Mouse (Mus musculus) heart, embryonic 14.5 days (tissue): ENCODE measurements around the gene Zfp978. TPM values are rescaled to one million over a fixed set of nuclear protein-coding genes. Genes with fewer than 3 reads are reported as not detected.
"Not testable (repeated sequence)": the region's sequence is repeated elsewhere in the genome, so short reads cannot be mapped to it uniquely, and the experiment has no call there.

Experiments used
- ATAC-seq: fragments of 200-750 bp; cut with Nextera tagmentation; 2 replicates; pipeline ENCODE4 v1.8.0; 2017; ENCODE audit warnings: low read depth, moderate TSS enrichment; ENCODE audit not compliant: insufficient number of reproducible peaks, insufficient read depth, low FRiP score
- H3K27ac ChIP-seq, 2 experiments: fragments of 200-500 bp in 1 of 2; fragments of 300-500 bp in 1 of 2; sonication (generic) in 1 of 2; replicated peaks in 1 of 2; 2 replicates each; pipeline ENCODE4 v1.5.1; 2012 to 2014; ENCODE audit warnings: low read depth in 2 of 2, low read length in 2 of 2, control low read depth in 1 of 2, mild to moderate bottlenecking in 1 of 2, mixed read lengths in 1 of 2; ENCODE audit not compliant: control insufficient read depth in 1 of 2, insufficient read depth in 1 of 2
- H3K27me3 ChIP-seq: fragments of 300-500 bp; sonication (generic); 2 replicates; pipeline ENCODE4 v1.6.1; 2014; ENCODE audit warnings: mild to moderate bottlenecking, low read length, control low read depth; ENCODE audit not compliant: control insufficient read depth, insufficient read depth
- H3K36me3 ChIP-seq: fragments of 300-500 bp; sonication (generic); 2 replicates; pipeline ENCODE4 v1.6.1; 2014; ENCODE audit warnings: mild to moderate bottlenecking, control low read depth, low read length, mixed read lengths; ENCODE audit not compliant: control insufficient read depth, insufficient read depth
- H3K4me1 ChIP-seq, 2 experiments: fragments of 200-500 bp in 1 of 2; fragments of 300-500 bp in 1 of 2; sonication (generic) in 1 of 2; 2 replicates each; pipeline ENCODE4 v1.6.1; 2012 to 2014; ENCODE audit warnings: low read length in 2 of 2, control low read depth in 1 of 2, mixed read lengths in 1 of 2; ENCODE audit not compliant: control insufficient read depth in 2 of 2, insufficient read depth in 2 of 2
- H3K4me2 ChIP-seq: fragments of 300-500 bp; sonication (generic); 2 replicates; pipeline ENCODE4 v1.6.1; 2014; ENCODE audit warnings: mild to moderate bottlenecking, low read length
- H3K4me3 ChIP-seq, 2 experiments: fragments of 200-500 bp in 1 of 2; fragments of 300-500 bp in 1 of 2; sonication (generic) in 1 of 2; 2 replicates each; pipeline ENCODE4 v1.5.1; 2012 to 2014; ENCODE audit warnings: low read length in 2 of 2, mild to moderate bottlenecking in 2 of 2, control low read depth in 1 of 2, low read depth in 1 of 2, moderate library complexity in 1 of 2; ENCODE audit not compliant: control insufficient read depth in 1 of 2, insufficient read depth in 1 of 2
- H3K9ac ChIP-seq: fragments of 300-500 bp; sonication (generic); 2 replicates; pipeline ENCODE4 v1.6.1; 2014; ENCODE audit warnings: mild to moderate bottlenecking, low read length
- H3K9me3 ChIP-seq: fragments of 300-500 bp; sonication (generic); 2 replicates; pipeline ENCODE4 v1.6.1; 2016; ENCODE audit warnings: low read length, control low read depth; ENCODE audit not compliant: control insufficient read depth
- WGBS: fragments of 180-500 bp; shearing (Covaris S2); extraction: QIAGEN DNeasy Blood & Tissue Kit; methylation state at CpG from one replicate; pipeline ENCODE4 v1.1.7; 2014; 5-methylcytosine and 5-hydroxymethylcytosine counted together
- polyA plus RNA-seq: library from polyadenylated mRNA; unstranded; fragments of >200 nt; fragmentation: Nextera tagmentation; extraction: Ambion mirVana; gene quantifications from 2 replicates; pipeline ENCODE4 v1.2.1, GENCODE M21; 2014

Zfp978 gene
- polyA plus RNA-seq, 1 experiment from 2014 or later, result not detected

GRCm38 (mm10) chr4:147356042-147356441 is 5.1 kb upstream of the Zfp978 start:
- not testable (repeated sequence) for H3K9me3 ChIP-seq, H3K27me3 ChIP-seq, H3K36me3 ChIP-seq, H3K9ac ChIP-seq, H3K4me1 ChIP-seq, ATAC-seq, H3K27ac ChIP-seq, H3K4me2 ChIP-seq, H3K4me3 ChIP-seq
- no CpG with 5 or more reads among the region's 3 CpGs for WGBS

- not testable (repeated sequence) for H3K4me3 ChIP-seq, H3K4me2 ChIP-seq, H3K4me1 ChIP-seq, H3K27me3 ChIP-seq, H3K36me3 ChIP-seq, H3K9ac ChIP-seq, ATAC-seq, H3K27ac ChIP-seq, H3K9me3 ChIP-seq
- WGBS, result no CpG with 5 or more reads among the region's 2 CpGs
These were observed 3.9 kb upstream of the Zfp978 start for GRCm38 (mm10) chr4:147357195-147357594.

- not testable (repeated sequence) for H3K4me1 ChIP-seq, H3K36me3 ChIP-seq, H3K4me3 ChIP-seq, H3K9me3 ChIP-seq, H3K4me2 ChIP-seq, ATAC-seq, H3K27me3 ChIP-seq, H3K9ac ChIP-seq, H3K27ac ChIP-seq
- no CpG with 5 or more reads among the region's 1 CpGs for WGBS
These were observed 769 bp downstream of the Zfp978 start for GRCm38 (mm10) chr4:147361872-147362271.

- not testable (repeated sequence) for H3K36me3 ChIP-seq, H3K9me3 ChIP-seq, H3K4me3 ChIP-seq, H3K9ac ChIP-seq, H3K27me3 ChIP-seq, H3K4me2 ChIP-seq, H3K4me1 ChIP-seq, H3K27ac ChIP-seq
- WGBS, result no CpG with 5 or more reads among the region's 2 CpGs
- ATAC-seq, result peak; percentile 69
These were observed 8.5 kb downstream of the Zfp978 start for GRCm38 (mm10) chr4:147369564-147369963.

GRCm38 (mm10) chr4:147383199-147383598 is 22.1 kb downstream of the Zfp978 start:
- WGBS, result 73% methylated on average over 2 of the region's 4 CpGs
- not testable (repeated sequence) for H3K9me3 ChIP-seq, H3K27me3 ChIP-seq, H3K4me3 ChIP-seq, H3K27ac ChIP-seq, H3K4me1 ChIP-seq, H3K36me3 ChIP-seq, ATAC-seq, H3K4me2 ChIP-seq, H3K9ac ChIP-seq

GRCm38 (mm10) chr4:147397201-147397600 is 36.1 kb downstream of the Zfp978 start:
- H3K9me3 ChIP-seq, result peaks cover 42% of the 10 kb centered on the region
- not testable (repeated sequence) for ATAC-seq, H3K27ac ChIP-seq, H3K4me3 ChIP-seq, H3K9ac ChIP-seq, H3K36me3 ChIP-seq, H3K4me1 ChIP-seq, H3K4me2 ChIP-seq, H3K27me3 ChIP-seq
- WGBS, result 84% methylated on average over 3 of the region's 3 CpGs

- not testable (repeated sequence) for H3K9ac ChIP-seq, ATAC-seq, H3K36me3 ChIP-seq, H3K27me3 ChIP-seq, H3K4me1 ChIP-seq, H3K4me3 ChIP-seq, H3K4me2 ChIP-seq, H3K27ac ChIP-seq
- peaks cover 46% of the 10 kb centered on the region for H3K9me3 ChIP-seq
- 75% methylated on average over 6 of the region's 6 CpGs for WGBS
These were observed 37.0 kb downstream of the Zfp978 start for GRCm38 (mm10) chr4:147397934-147398682.

GRCm38 (mm10) chr4:147398741-147399140 is 37.6 kb downstream of the Zfp978 start:
- ATAC-seq, result not testable (repeated sequence)
- 92% methylated on average over 1 of the region's 1 CpGs for WGBS

More at GRCm38 (mm10) chr4:147398741-147399140, 37.6 kb downstream of the Zfp978 start:
- not testable (repeated sequence) for H3K4me2 ChIP-seq, H3K27me3 ChIP-seq, H3K4me1 ChIP-seq, H3K9ac ChIP-seq, H3K27ac ChIP-seq, H3K36me3 ChIP-seq, H3K4me3 ChIP-seq
- peaks cover 51% of the 10 kb centered on the region for H3K9me3 ChIP-seq
